Mouse (Mus musculus): ENCODE data around the gene Rab3c. TPM values are rescaled to one million over a fixed set of nuclear protein-coding genes. Genes with fewer than 3 reads are reported as not detected.

Rab3c gene
- polyA plus RNA-seq, 1 experiment from 2014 or later, result 2.9 TPM

Other genes starting within 250 kb of the Rab3c start
- 0.21 and 0.38 TPM in 2 replicates for gene Gapt, start 76.2 kb upstream of the Rab3c start, polyA plus RNA-seq (2015; fragmentation: Nextera tagmentation; extraction: Ambion mirVana)
- 83.9 and 89.1 TPM in 2 replicates for gene Plk2, start 114.0 kb upstream of the Rab3c start, polyA plus RNA-seq (2015; fragmentation: Nextera tagmentation; extraction: Ambion mirVana)